Comparison of ENCODE assay signal across 45 mouse cellular contexts in genomic region chr7:135475981-135476380, GRCm38 (mm10). TPM values are rescaled to one million over a fixed set of nuclear protein-coding genes. Genes with fewer than 3 reads are reported as not detected.
"Had no signal": no experiment of that assay in that cellular context is flagged by ENCODE, and none has a peak within 500 bp of the region (broad histone marks: within the 10 kb centered on the region; RNA-seq: fewer than 3 reads in every experiment).

No protein-coding gene starts in this region.

- H3K4me2 ChIP-seq: heart, embryonic 11.5 days; heart, embryonic 12.5 days; heart, embryonic 13.5 days; heart, embryonic 15.5 days; hindbrain, embryonic 12.5 days; hindbrain, embryonic 13.5 days; hindbrain, embryonic 14.5 days; hindbrain, embryonic 15.5 days; intestine, embryonic 15.5 days; kidney, embryonic 15.5 days had no signal

- H3K36me3 ChIP-seq: heart, embryonic 10.5 days; heart, embryonic 12.5 days; heart, embryonic 13.5 days; heart, embryonic 15.5 days; hindbrain, embryonic 10.5 days; hindbrain, embryonic 12.5 days; hindbrain, embryonic 13.5 days; hindbrain, embryonic 15.5 days; intestine, embryonic 15.5 days; kidney, embryonic 15.5 days had no signal

- H3K9ac ChIP-seq: heart, embryonic 12.5 days; heart, embryonic 13.5 days; heart, embryonic 15.5 days; hindbrain, embryonic 12.5 days; hindbrain, embryonic 13.5 days; hindbrain, embryonic 14.5 days; hindbrain, embryonic 15.5 days; intestine, embryonic 15.5 days; kidney, embryonic 15.5 days had no signal

- DNase-seq: heart, postnatal 10 days; heart, postnatal 14 days; heart, postnatal 36 days; heart, postnatal 4 days; kidney, adult 11 months; kidney, adult 18-20 months; kidney, adult 2 months; kidney, adult 8-10 months; kidney, adult 9 months; kidney, postnatal 10 days; kidney, postnatal 14 days; kidney, postnatal 25 days; kidney, postnatal 36 days; kidney, postnatal 4 days; layer of hippocampus, adult 9-11 months; layer of hippocampus, postnatal 36 days had no signal

- H3K27me3 ChIP-seq: heart, embryonic 15.5 days; hindbrain, embryonic 15.5 days; intestine, embryonic 15.5 days had no signal

- ATAC-seq: hindbrain, embryonic 16.5 days; hindbrain, postnatal 0 days; inflammation-experienced regulatory T-cells, adult 6 months; intestine, embryonic 15.5 days; intestine, embryonic 16.5 days; intestine, postnatal 0 days had no signal

- H3K9me3 ChIP-seq: heart, embryonic 10.5 days; heart, embryonic 12.5 days; heart, embryonic 13.5 days; heart, embryonic 15.5 days; hindbrain, embryonic 10.5 days; hindbrain, embryonic 12.5 days; hindbrain, embryonic 13.5 days; hindbrain, embryonic 15.5 days; intestine, embryonic 15.5 days; kidney, embryonic 15.5 days had no signal

- H3K27ac ChIP-seq: heart, embryonic 10.5 days; heart, embryonic 13.5 days; heart, embryonic 15.5 days; hindbrain, embryonic 10.5 days; hindbrain, embryonic 12.5 days; hindbrain, embryonic 13.5 days; hindbrain, embryonic 14.5 days; hindbrain, embryonic 15.5 days; hindbrain, postnatal 0 days; intestine, embryonic 15.5 days; kidney, embryonic 15.5 days; kidney, postnatal 0 days; layer of hippocampus, adult 2 months had no signal

- H3K4me3 ChIP-seq: heart, embryonic 10.5 days; heart, embryonic 12.5 days; heart, embryonic 13.5 days; heart, embryonic 15.5 days; hindbrain, embryonic 10.5 days; hindbrain, embryonic 12.5 days; hindbrain, embryonic 13.5 days; hindbrain, embryonic 15.5 days; intestine, embryonic 15.5 days; kidney, embryonic 15.5 days; layer of hippocampus, adult 2 months had no signal

RNA-seq across cellular contexts. Expression of gene Clrn3, which starts 52.5 kb away (rescaled TPM):
- total RNA-seq: heart, postnatal 10 days; heart, postnatal 14 days; heart, postnatal 36 days; heart, postnatal 4 days; hematopoietic stem cell, adult 5-6 weeks; hindbrain, postnatal 0 days; layer of hippocampus, adult 18-20 months; layer of hippocampus, adult 2 months; layer of hippocampus, adult 8-10 months; layer of hippocampus, postnatal 10 days; layer of hippocampus, postnatal 14 days; layer of hippocampus, postnatal 25 days; layer of hippocampus, postnatal 36 days; left cerebral cortex, adult 18-20 months had no signal
- polyA plus RNA-seq: heart, embryonic 10.5 days; heart, embryonic 11.5 days; heart, embryonic 12.5 days; heart, embryonic 13.5 days; heart, embryonic 14.5 days; heart, embryonic 15.5 days; heart, postnatal 0 days; hindbrain, embryonic 10.5 days; hindbrain, embryonic 11.5 days; hindbrain, embryonic 12.5 days; hindbrain, embryonic 14.5 days; hindbrain, embryonic 15.5 days; hindbrain, embryonic 16.5 days; hindbrain, postnatal 0 days; inflammation-experienced regulatory T-cells, adult 6 months had no signal
